Mouse (Mus musculus) liver, adult 2 months (tissue): Measurements from ENCODE around the gene Sptbn1. TPM values are rescaled to one million over a fixed set of nuclear protein-coding genes. Genes with fewer than 3 reads are reported as not detected.

ENCODE experiments used
- DNase-seq: peaks from one replicate; pipeline ENCODE4 v3.0.0-alpha.2; 2011; ENCODE audit warnings: low read depth, low spot score; ENCODE audit errors: extremely low read depth
- H3K27ac ChIP-seq: fragments of 200-500 bp; replicated peaks from 2 replicates; pipeline ENCODE4 v1.5.1; 2012; ENCODE audit warnings: low read depth, mild to moderate bottlenecking, control low read depth, inconsistent platforms, low read length; ENCODE audit not compliant: insufficient read depth
- H3K27me3 ChIP-seq: fragments of 200-500 bp; 2 replicates; pipeline ENCODE4 v1.6.1; 2012; ENCODE audit warnings: mild to moderate bottlenecking, moderate library complexity, low read length, inconsistent platforms; ENCODE audit not compliant: control insufficient read depth, insufficient read depth
- H3K36me3 ChIP-seq: fragments of 200-500 bp; 2 replicates; pipeline ENCODE4 v1.6.1; 2012; ENCODE audit warnings: low read length, inconsistent platforms; ENCODE audit not compliant: control insufficient read depth, insufficient read depth
- H3K4me1 ChIP-seq: fragments of 200-500 bp; 2 replicates; pipeline ENCODE4 v1.6.1; 2011; ENCODE audit warnings: low read length; ENCODE audit not compliant: control insufficient read depth, insufficient read depth
- H3K4me3 ChIP-seq: fragments of 200-500 bp; 2 replicates; pipeline ENCODE4 v1.5.1; 2011; ENCODE audit warnings: low read depth, mild to moderate bottlenecking, control low read depth, low read length, moderate library complexity; ENCODE audit not compliant: insufficient read depth
- H3K79me2 ChIP-seq: fragments of 200-500 bp; 2 replicates; pipeline ENCODE4 v1.6.1; 2012; ENCODE audit warnings: inconsistent platforms, mild to moderate bottlenecking, low read length, moderate library complexity; ENCODE audit not compliant: control insufficient read depth, insufficient read depth
- H3K9ac ChIP-seq: fragments of 200-500 bp; 2 replicates; pipeline ENCODE4 v1.6.1; 2012; ENCODE audit warnings: low read depth, mild to moderate bottlenecking, control low read depth, inconsistent platforms, low read length
- CTCF ChIP-seq: fragments of 200-500 bp; IDR thresholded peaks from 2 replicates; pipeline ENCODE4 v1.5.1; 2011; ENCODE audit warnings: low read depth, low read length, control low read depth
- POLR2A ChIP-seq: fragments of 200-500 bp; IDR thresholded peaks from 2 replicates; pipeline ENCODE4 v1.6.1; 2011; ENCODE audit warnings: low read length, control low read depth; ENCODE audit not compliant: insufficient read depth; ENCODE audit errors: extremely low read depth
- WGBS: fragments of 180-500 bp; shearing (Covaris S2); methylation state at CpG from one replicate; pipeline ENCODE4 v1.1.7; 2018; 5-methylcytosine and 5-hydroxymethylcytosine counted together
- polyA plus RNA-seq: library from polyadenylated mRNA; depleted of rRNA; stranded (reverse); fragments of >200 nt; gene quantifications from 2 replicates; pipeline ENCODE4 v1.2.3, GENCODE M21; 2012
- total RNA-seq: library from RNA; depleted of rRNA; stranded (reverse); fragments of >200 nt; gene quantifications from 2 replicates; pipeline ENCODE4 v1.2.3, GENCODE M21; 2014

Gene Sptbn1
- total and polyA plus RNA-seq, 2 experiments: 13.0 to 50.9 TPM

DNA sequence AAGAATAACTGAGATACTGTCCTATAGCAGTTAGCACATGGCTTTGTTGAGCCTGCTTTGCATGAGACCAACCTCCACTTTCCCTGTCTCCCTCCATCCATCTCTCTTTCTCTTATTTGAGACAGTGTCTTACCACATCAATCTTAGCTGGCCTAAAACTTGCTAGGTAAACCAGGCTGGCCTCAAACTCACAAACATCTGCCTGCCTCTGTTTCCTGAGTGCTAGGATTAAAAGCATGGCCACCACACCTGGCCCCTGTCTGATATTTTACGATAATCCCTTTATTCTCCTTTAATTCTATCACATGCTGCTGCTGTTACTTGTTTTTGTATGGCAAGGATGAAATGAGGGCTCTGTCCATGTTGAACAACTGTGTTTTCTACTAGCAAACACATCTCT lies 49.6 kb downstream of the Sptbn1 start:
- DNase-seq: no peak
- TF ChIP-seq CTCF: no peak
- no peak for TF ChIP-seq POLR2A
- Histone ChIP-seq H3K4me1 (peaks cover 2% of the 10 kb centered on the region; the same call in 1 of the 2 replicates), H3K9ac (no peak overlapping the region), H3K36me3 (no peaks in the 10 kb centered on the region; the same call in 1 of the 2 replicates), H3K27ac (no peak overlapping the region), H3K4me3 (no peak overlapping the region), H3K27me3 (no peaks in the 10 kb centered on the region), H3K79me2 (peaks cover 6% of the 10 kb centered on the region; the same call in 1 of the 2 replicates)
- WGBS: 86% methylated on average over 1 of the region's 1 CpGs

DNA sequence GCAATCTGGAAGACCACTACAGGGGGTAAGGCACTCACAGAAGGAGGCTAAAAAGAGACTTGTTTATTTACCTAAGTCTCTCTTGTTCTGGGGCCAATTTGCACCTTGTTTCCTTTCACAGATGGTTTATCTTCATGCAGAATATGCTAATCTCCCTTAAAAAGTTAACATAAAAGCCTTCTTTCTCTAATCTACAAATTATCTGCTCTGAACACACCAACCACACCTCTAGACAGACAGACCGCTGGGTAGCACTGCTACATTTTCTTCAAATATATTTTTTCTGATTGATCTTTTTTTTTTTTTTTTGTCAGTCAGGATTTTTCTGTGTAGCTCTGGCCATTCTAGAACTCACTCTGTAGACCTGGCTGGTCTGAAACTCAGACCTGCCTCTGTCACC lies 50.5 kb downstream of the Sptbn1 start:
- Histone ChIP-seq H3K36me3 (no peaks in the 10 kb centered on the region; the same call in 1 of the 2 replicates), H3K4me3 (no peak overlapping the region), H3K79me2 (peaks cover 6% of the 10 kb centered on the region; the same call in 1 of the 2 replicates), H3K27me3 (no peaks in the 10 kb centered on the region), H3K27ac (no peak overlapping the region), H3K4me1 (peaks cover 4% of the 10 kb centered on the region; the same call in 1 of the 2 replicates), H3K9ac (no peak overlapping the region)
- no peak for TF ChIP-seq CTCF
- no peak for DNase-seq
- 91% methylated on average over 1 of the region's 1 CpGs for WGBS

DNA sequence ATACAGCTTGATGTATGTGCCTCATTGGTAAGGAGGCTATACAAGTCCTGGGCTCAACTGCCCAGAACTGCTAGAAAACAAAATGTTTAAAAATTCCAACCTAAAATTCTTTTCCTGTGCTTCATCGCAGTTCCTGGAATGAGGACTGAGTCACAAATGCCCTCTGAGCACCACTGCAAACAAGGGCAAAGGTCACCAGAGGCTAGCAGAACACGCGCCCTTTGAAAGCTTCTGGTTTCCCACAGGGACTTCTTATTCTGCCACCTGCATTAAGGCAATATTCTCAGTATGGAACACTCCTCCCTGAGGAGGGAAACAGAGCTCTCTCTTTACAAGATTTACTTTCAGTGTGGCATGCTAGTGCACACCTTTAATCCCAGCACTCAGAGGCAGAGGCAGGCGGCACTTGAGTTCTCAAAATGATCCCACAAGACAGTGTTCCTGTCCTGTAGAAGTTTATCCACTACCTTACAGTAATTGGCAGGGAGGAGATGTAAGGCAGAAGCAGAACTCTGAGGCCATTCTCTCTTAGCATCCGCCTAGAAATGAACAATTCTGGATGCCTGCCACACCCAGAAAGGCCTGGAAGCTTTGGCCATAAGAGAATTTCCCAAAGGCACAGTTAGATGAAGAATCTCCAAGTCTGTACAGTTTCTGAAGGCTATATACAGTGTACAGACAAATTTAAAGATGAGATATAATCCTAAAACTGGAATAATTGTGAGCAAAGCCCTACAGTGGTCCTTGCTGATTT lies 56.1 kb downstream of the Sptbn1 start:
- H3K36me3 ChIP-seq: no peaks in the 10 kb centered on the region
- no peaks in the 10 kb centered on the region for H3K79me2 ChIP-seq
- DNase-seq: peak; percentile 77
- no peak for TF ChIP-seq POLR2A
- TF ChIP-seq CTCF: no peak
- no peaks in the 10 kb centered on the region for H3K27me3 ChIP-seq
- H3K27ac ChIP-seq: no peak overlapping the region
- 35% methylated on average over 5 of the region's 5 CpGs for WGBS
- no peak overlapping the region for H3K9ac ChIP-seq
- H3K4me1 ChIP-seq: peaks cover 10% of the 10 kb centered on the region; the same call in 1 of the 2 replicates
- no peak overlapping the region for H3K4me3 ChIP-seq

DNA sequence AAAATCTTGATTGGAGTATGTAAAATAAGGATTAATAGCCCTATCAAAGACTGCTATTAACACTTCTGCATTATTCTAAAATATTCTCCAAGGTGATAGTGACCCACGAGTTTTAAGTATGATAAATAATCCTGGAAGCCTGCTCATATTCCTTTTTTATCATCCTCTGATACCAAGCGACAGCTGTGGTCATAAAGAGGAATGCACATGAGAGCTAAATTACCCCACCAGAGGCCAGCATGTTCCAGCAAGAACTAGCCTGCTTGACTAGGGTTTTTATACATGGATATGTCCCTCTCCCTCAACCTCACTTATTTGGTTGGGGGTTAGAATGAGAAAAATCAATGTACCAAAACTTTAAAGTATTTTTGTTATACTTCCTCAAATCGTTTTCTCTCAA lies 56.8 kb downstream of the Sptbn1 start:
- H3K4me1 ChIP-seq: peaks cover 11% of the 10 kb centered on the region; the same call in 1 of the 2 replicates
- H3K36me3 ChIP-seq: no peaks in the 10 kb centered on the region
- TF ChIP-seq POLR2A (no peak), CTCF (no peak)
- H3K27me3 ChIP-seq: no peaks in the 10 kb centered on the region
- DNase-seq: no peak
- 55% methylated on average over 3 of the region's 3 CpGs for whole genome bisulfite sequencing
- no peaks in the 10 kb centered on the region for H3K79me2 ChIP-seq
- no peak overlapping the region for H3K4me3 ChIP-seq
- H3K9ac ChIP-seq: no peak overlapping the region
- H3K27ac ChIP-seq: no peak overlapping the region

DNA sequence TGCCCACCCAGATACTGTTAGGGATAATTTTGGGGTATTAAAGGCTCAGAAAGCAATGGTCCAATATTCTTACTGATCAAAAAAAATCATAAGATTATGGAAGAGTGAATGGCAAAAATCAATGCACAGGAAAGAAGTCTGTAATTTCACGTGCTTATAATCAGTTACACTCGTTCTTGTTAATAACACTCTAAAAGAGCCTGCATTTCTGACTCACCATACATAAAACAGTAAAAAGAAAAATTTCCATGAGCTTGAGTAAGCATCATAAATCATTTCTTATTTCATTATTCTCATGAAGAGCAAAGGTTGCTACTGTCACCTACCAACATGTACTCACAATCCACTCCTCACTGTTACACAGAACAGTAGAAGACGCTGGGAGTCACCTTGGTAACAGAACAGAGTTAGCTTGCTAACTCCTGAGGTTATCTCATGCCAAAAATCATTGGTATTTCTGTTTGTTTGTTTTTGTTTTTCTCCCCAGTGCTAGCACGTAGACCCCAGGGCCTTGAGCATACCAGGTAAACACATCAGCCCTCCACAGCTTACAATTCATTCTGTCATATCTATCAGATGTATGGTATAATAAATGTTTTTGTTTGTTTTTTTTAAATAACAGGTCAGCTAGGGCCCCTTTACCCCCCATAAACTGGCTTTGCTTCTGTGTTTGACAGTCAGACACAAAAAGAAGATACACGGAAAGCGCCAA lies 57.7 kb downstream of the Sptbn1 start:
- H3K4me1 ChIP-seq: peaks cover 11% of the 10 kb centered on the region; the same call in 1 of the 2 replicates
- H3K27ac ChIP-seq: no peak overlapping the region
- no peaks in the 10 kb centered on the region for H3K36me3 ChIP-seq
- no peaks in the 10 kb centered on the region for H3K27me3 ChIP-seq
- DNase-seq: no peak
- 92% methylated on average over 6 of the region's 6 CpGs for WGBS
- TF ChIP-seq CTCF (no peak), POLR2A (no peak)
- no peak overlapping the region for H3K4me3 ChIP-seq
- no peaks in the 10 kb centered on the region for H3K79me2 ChIP-seq
- H3K9ac ChIP-seq: no peak overlapping the region

DNA sequence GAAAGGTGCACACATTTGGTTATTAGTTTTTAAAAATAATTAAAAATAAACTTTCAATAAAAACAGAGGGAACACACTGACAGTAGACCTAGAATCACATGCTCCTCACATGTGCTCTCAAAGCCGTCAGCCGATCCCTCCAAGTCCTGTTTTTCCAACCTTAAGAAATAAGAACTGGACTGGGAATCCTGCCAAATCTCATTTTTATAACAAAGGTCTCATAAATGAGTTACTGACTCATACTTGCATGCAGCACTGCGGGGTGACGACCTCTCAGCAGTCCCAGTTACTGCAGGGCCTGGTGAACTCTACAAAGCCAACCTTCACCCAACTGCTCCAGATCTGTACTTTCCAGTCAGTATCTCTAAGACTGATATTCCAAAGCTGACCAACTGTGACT lies 58.5 kb downstream of the Sptbn1 start:
- Histone ChIP-seq H3K27ac (no peak overlapping the region), H3K27me3 (no peaks in the 10 kb centered on the region), H3K36me3 (no peaks in the 10 kb centered on the region), H3K79me2 (no peaks in the 10 kb centered on the region), H3K4me1 (peaks cover 11% of the 10 kb centered on the region; the same call in 1 of the 2 replicates), H3K9ac (no peak overlapping the region), H3K4me3 (no peak overlapping the region)
- WGBS: 66% methylated on average over 4 of the region's 4 CpGs
- TF ChIP-seq POLR2A (no peak), CTCF (no peak)
- no peak for DNase-seq
